Mouse (Mus musculus): ENCODE measurements around the gene Kcnj11.

The Kcnj11 gene

GRCm38 (mm10) chr7:46100563-46100962, at the start of gene Kcnj11:
TSS of gene Kcnj11 (minus strand) at chr7:46100764.
- DNase-seq (ENCODE audit: low read depth, low spot score) = peak; percentile 93

GRCm38 (mm10) chr7:46147417-46147816, 46.9 kb upstream of the Kcnj11 start:
- DNase-seq (ENCODE audit: low read depth, low spot score) = no peak

GRCm38 (mm10) chr7:46146675-46147308, 46.2 kb upstream of the Kcnj11 start:
- DNase-seq (ENCODE audit: low read depth, low spot score) = no peak

GRCm38 (mm10) chr7:46144061-46144460, 43.5 kb upstream of the Kcnj11 start:
- DNase-seq (ENCODE audit: low read depth, low spot score) = no peak

- no peak for DNase-seq (ENCODE audit: low read depth, low spot score)
Observed at GRCm38 (mm10) chr7:46138329-46138930, 37.9 kb upstream of the Kcnj11 start.

GRCm38 (mm10) chr7:46133858-46134257, 33.3 kb upstream of the Kcnj11 start:
- DNase-seq (ENCODE audit: low read depth, low spot score) = no peak

- DNase-seq (ENCODE audit: low read depth, low spot score) = no peak
Observed at GRCm38 (mm10) chr7:46132229-46132628, 31.7 kb upstream of the Kcnj11 start.

GRCm38 (mm10) chr7:46131806-46132205, 31.2 kb upstream of the Kcnj11 start:
- no peak for DNase-seq (ENCODE audit: low read depth, low spot score)

- no peak for DNase-seq (ENCODE audit: low read depth, low spot score)
Observed at GRCm38 (mm10) chr7:46131266-46131665, 30.7 kb upstream of the Kcnj11 start.

- no peak for DNase-seq (ENCODE audit: low read depth, low spot score)
Observed at GRCm38 (mm10) chr7:46130723-46131122, 30.2 kb upstream of the Kcnj11 start.

GRCm38 (mm10) chr7:46129463-46130179, 29.1 kb upstream of the Kcnj11 start:
- no peak for DNase-seq (ENCODE audit: low read depth, low spot score)

- no peak for DNase-seq (ENCODE audit: low read depth, low spot score)
Observed at GRCm38 (mm10) chr7:46128196-46128595, 27.6 kb upstream of the Kcnj11 start.

GRCm38 (mm10) chr7:46125340-46125739, 24.8 kb upstream of the Kcnj11 start:
- DNase-seq (ENCODE audit: low read depth, low spot score) = no peak

- DNase-seq (ENCODE audit: low read depth, low spot score) = no peak
Observed at GRCm38 (mm10) chr7:46124460-46124859, 23.9 kb upstream of the Kcnj11 start.

- no peak for DNase-seq (ENCODE audit: low read depth, low spot score)
Observed at GRCm38 (mm10) chr7:46122964-46123363, 22.4 kb upstream of the Kcnj11 start.

- DNase-seq (ENCODE audit: low read depth, low spot score) = no peak
Observed at GRCm38 (mm10) chr7:46117035-46117434, 16.5 kb upstream of the Kcnj11 start.

- DNase-seq (ENCODE audit: low read depth, low spot score) = peak; percentile 95
Observed at GRCm38 (mm10) chr7:46116118-46116581, 15.6 kb upstream of the Kcnj11 start.

- DNase-seq (ENCODE audit: low read depth, low spot score) = no peak
Observed at GRCm38 (mm10) chr7:46113435-46113834, 12.9 kb upstream of the Kcnj11 start.

GRCm38 (mm10) chr7:46111938-46112337, 11.4 kb upstream of the Kcnj11 start:
- no peak for DNase-seq (ENCODE audit: low read depth, low spot score)

- peak; percentile 64 for DNase-seq (ENCODE audit: low read depth, low spot score)
Observed at GRCm38 (mm10) chr7:46111212-46111817, 10.8 kb upstream of the Kcnj11 start.

GRCm38 (mm10) chr7:46110079-46110478, 9.5 kb upstream of the Kcnj11 start:
- DNase-seq (ENCODE audit: low read depth, low spot score) = no peak

- DNase-seq (ENCODE audit: low read depth, low spot score) = no peak
Observed at GRCm38 (mm10) chr7:46105484-46105883, 4.9 kb upstream of the Kcnj11 start.
